Mouse (Mus musculus) ES-Bruce4 (cell line): Measurements from ENCODE around the gene Alpk1.

Experiments
- CTCF ChIP-seq: IDR thresholded peaks from one replicate; pipeline ENCODE4 v1.8.1; 2011; ENCODE audit warnings: low read depth, low read length
- EP300 ChIP-seq: IDR thresholded peaks from 2 replicates; pipeline ENCODE4 v1.6.1; 2011; ENCODE audit warnings: low read depth, low read length; ENCODE audit not compliant: insufficient read depth

DNA sequence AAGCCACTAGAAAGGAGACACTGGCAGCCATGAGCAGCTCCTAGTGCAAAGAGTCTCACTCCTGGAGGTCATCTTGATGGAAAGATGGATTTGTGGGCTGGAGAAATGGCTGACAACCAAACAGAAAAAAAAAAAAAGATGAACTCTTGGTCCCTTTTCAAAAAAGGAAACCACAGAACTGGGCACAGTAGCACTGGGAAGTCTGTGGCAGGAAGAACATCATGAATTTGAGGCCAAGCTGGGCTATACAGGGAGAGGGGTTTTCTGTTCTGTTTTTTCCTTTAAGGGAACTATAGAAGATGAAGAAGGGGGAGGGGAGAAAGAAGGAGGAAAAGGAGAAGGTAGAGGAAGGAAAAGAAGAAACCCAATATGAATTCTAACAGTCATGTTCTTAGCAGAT, 6.7 kb upstream of the Alpk1 start:
- TF ChIP-seq CTCF (no peak), EP300 (no peak)
